Mouse (Mus musculus) midbrain, embryonic 14.5 days (tissue): ENCODE measurements at regions not wholly inside any gene's neighbourhood (a gene's known extent, or its start where the extent isn't known, plus 50 kb on each side); places are given as distances from the start of the nearest gene placed in this dataset.

Source experiments
- ATAC-seq: fragments of 200-750 bp; cut with Nextera tagmentation; 2 replicates; pipeline ENCODE4 v1.8.0; 2017; ENCODE audit warnings: moderate number of reproducible peaks, moderate library complexity; ENCODE audit not compliant: low FRiP score, low TSS enrichment
- DNase-seq: peaks from one replicate; pipeline ENCODE4 v3.0.0-alpha.2; 2015
- H3K27ac ChIP-seq: fragments of 300-500 bp; sonication (generic); replicated peaks from 2 replicates; pipeline ENCODE4 v1.5.1; 2014; ENCODE audit warnings: mild to moderate bottlenecking, low read depth, low read length, moderate library complexity
- H3K27me3 ChIP-seq: fragments of 300-500 bp; sonication (generic); 2 replicates; pipeline ENCODE4 v1.6.1; 2014; ENCODE audit warnings: low read length, control low read depth, mixed read lengths; ENCODE audit not compliant: control insufficient read depth, insufficient read depth
- H3K36me3 ChIP-seq: fragments of 300-500 bp; sonication (generic); 2 replicates; pipeline ENCODE4 v1.6.1; 2014; ENCODE audit warnings: low read length, control low read depth; ENCODE audit not compliant: control insufficient read depth, insufficient read depth
- H3K4me1 ChIP-seq: fragments of 300-500 bp; sonication (generic); 2 replicates; pipeline ENCODE4 v1.6.1; 2014; ENCODE audit warnings: mild to moderate bottlenecking, antibody characterized with exemption, low read length, control low read depth; ENCODE audit not compliant: control insufficient read depth, insufficient read depth
- H3K4me2 ChIP-seq: fragments of 300-500 bp; sonication (generic); 2 replicates; pipeline ENCODE4 v1.6.1; 2014; ENCODE audit warnings: mild to moderate bottlenecking, low read length, moderate library complexity
- H3K4me3 ChIP-seq: fragments of 300-500 bp; sonication (generic); replicated peaks from 2 replicates; pipeline ENCODE4 v1.5.1; 2014; ENCODE audit warnings: low read depth, low read length
- H3K9ac ChIP-seq: fragments of 300-500 bp; sonication (generic); replicated peaks from 2 replicates; pipeline ENCODE4 v1.6.1; 2014; ENCODE audit warnings: mild to moderate bottlenecking, low read length, moderate library complexity
- H3K9me3 ChIP-seq: fragments of 300-500 bp; sonication (generic); 2 replicates; pipeline ENCODE4 v1.6.1; 2016; ENCODE audit warnings: low read length, control low read depth, mixed read lengths; ENCODE audit not compliant: control insufficient read depth
- WGBS: fragments of 180-500 bp; shearing (Covaris S2); extraction: QIAGEN DNeasy Blood & Tissue Kit; methylation state at CpG from one replicate; pipeline ENCODE4 v1.1.7; 2014; 5-methylcytosine and 5-hydroxymethylcytosine counted together

DNA sequence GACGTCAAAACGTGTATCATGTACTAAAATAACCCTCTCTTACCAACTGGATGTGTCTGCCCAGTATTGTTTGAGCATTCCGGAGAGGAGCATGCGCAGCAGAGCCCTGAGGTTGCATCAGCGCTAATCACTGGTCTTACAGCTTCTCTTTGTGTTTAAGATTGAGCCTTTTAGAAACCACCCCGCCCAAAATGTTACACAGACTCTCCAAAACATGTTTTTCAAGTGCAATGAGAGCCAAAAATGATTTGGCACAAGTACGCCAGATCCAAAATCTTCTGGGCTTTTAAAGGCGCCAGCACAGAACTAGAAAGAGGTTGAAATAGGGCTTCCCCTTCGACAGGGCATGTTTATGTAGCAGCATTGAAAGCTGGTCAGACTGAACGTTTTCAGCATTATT is 123.8 kb upstream of the Cited2 start:
- Histone ChIP-seq H3K9ac (no peak overlapping the region), H3K27ac (no peak overlapping the region), H3K4me3 (no peak overlapping the region), H3K36me3 (no peaks in the 10 kb centered on the region), H3K4me1 (no peaks in the 10 kb centered on the region), H3K4me2 (no peak overlapping the region), H3K27me3 (no peaks in the 10 kb centered on the region), H3K9me3 (no peaks in the 10 kb centered on the region)
- DNase-seq (no peak), ATAC-seq (no peak)
- 89% methylated on average over 10 of the region's 10 CpGs for WGBS

DNA sequence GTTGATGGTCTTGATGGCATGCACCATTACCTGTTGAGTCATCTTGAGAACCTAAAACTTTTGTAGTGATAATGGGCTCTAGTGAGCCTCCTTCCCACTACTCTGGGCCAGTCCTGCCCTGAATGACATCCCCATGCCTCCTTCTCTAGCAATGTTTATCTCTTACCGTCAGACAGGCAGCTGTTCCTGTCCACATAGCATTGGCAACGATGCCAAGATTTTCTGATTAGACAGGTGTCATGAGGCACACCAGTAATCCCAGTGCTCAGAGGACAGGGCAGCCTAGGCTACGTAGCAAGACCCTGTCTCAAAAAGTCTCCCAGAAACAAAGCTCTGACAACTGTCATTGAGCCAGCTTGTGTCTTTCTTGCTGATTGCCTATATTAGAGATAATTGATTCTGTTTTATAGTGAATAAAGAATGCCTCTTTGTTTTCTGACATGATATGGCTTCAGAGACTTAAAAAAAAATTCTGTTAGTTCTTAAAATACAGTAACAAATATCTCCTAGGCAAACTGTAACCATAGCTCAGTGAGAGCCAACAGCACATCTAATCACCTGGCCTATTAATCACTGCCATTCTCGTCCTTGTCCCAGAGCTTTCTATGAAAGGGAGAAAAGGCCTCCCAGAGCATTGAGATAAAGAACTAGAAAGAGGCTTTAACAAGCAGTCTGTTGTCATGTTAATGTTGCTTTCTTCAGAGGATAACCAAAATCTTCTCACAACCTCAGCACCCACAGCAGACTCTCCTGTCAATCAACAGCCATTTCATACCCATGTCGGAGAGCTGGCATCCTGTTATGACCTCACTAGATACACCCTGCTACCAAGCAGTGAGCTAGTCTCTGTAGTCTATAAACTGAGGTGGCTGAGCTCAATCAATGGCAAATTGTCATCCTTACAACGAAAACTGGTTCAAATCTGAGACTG is 122.9 kb upstream of the Cited2 start:
- Histone ChIP-seq H3K4me1 (no peaks in the 10 kb centered on the region), H3K36me3 (no peaks in the 10 kb centered on the region), H3K9me3 (no peaks in the 10 kb centered on the region), H3K4me2 (no peak overlapping the region), H3K27me3 (no peaks in the 10 kb centered on the region), H3K9ac (no peak overlapping the region), H3K4me3 (no peak overlapping the region), H3K27ac (no peak overlapping the region)
- no peak for ATAC-seq
- no peak for DNase-seq
- WGBS, result 41% methylated on average over 6 of the region's 6 CpGs

DNA sequence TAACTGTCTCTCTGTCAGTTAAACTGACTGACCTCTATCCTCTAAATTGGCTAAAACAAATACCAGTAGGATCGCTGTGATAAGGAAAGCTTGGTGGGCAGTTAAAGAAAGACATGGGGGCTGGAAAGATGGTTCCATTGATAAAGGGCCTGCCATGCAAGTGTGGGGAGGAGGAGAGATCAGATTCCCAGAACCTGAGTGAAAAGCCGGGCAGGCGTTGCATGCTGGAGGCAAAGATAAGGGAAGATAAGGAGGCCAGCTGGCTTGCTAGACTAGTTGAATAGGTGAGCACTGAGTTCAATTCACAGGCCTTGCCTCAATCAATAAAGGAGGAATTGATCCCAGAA is 122.3 kb upstream of the Cited2 start:
- Histone ChIP-seq H3K9ac (no peak overlapping the region), H3K27ac (no peak overlapping the region), H3K4me1 (no peaks in the 10 kb centered on the region), H3K27me3 (no peaks in the 10 kb centered on the region), H3K4me2 (no peak overlapping the region), H3K4me3 (no peak overlapping the region), H3K36me3 (no peaks in the 10 kb centered on the region), H3K9me3 (no peaks in the 10 kb centered on the region)
- ATAC-seq (no peak), DNase-seq (no peak)
- 63% methylated on average over 3 of the region's 3 CpGs for WGBS

DNA sequence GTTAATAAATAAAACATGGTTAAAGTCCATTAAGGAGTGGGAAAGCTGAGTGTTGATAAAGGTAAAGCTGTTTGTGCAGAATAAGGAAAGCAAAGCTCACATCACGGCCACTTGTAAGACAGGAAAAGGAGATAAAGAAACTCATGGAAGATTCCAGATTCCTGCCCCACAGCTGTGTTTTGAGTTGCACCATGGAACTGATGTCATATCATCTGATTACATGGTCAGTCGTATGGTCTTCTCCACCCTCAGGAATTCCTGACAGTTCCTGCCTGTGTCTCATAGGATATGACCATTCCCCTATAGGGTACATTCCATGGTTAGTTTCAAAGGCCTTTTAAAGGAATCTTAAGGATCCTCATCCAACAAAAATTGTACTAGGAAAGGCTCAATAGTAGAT is 120.6 kb upstream of the Cited2 start:
- 88% methylated on average over 2 of the region's 2 CpGs for WGBS

DNA sequence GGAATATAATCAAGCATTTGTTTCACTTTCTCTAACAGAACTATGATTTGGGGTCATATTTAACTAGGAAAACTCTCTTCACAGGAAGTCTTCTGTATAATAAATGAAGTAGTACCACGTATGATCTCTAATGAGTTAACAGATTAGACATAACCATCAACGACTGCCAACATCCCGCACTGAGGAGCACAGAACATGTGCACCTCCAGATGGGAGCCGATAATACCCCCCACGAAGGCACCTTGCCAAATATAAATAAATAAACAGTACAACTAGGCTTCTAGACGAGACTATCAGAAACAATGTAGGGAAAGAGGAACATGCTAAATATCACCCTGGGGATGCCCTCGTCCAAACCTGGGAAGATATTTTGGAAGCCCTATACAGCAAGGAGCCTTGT is 114.8 kb upstream of the Cited2 start:
- H3K27me3 ChIP-seq, result no peaks in the 10 kb centered on the region
- H3K27ac ChIP-seq, result no peak overlapping the region
- H3K9ac ChIP-seq, result no peak overlapping the region
- H3K4me3 ChIP-seq, result no peak overlapping the region
- DNase-seq (no peak), ATAC-seq (no peak)
- no peaks in the 10 kb centered on the region for H3K9me3 ChIP-seq
- H3K4me2 ChIP-seq, result no peak overlapping the region
- no peaks in the 10 kb centered on the region for H3K4me1 ChIP-seq
- no peaks in the 10 kb centered on the region for H3K36me3 ChIP-seq
- WGBS, result 80% methylated on average over 7 of the region's 7 CpGs

More for the DNA sequence above, 120.6 kb upstream of the Cited2 start:
- Histone ChIP-seq H3K4me2 (no peak overlapping the region), H3K9me3 (no peaks in the 10 kb centered on the region), H3K36me3 (no peaks in the 10 kb centered on the region), H3K9ac (no peak overlapping the region), H3K4me1 (no peaks in the 10 kb centered on the region), H3K4me3 (no peak overlapping the region), H3K27ac (no peak overlapping the region), H3K27me3 (no peaks in the 10 kb centered on the region)
- ATAC-seq (no peak), DNase-seq (no peak)

DNA sequence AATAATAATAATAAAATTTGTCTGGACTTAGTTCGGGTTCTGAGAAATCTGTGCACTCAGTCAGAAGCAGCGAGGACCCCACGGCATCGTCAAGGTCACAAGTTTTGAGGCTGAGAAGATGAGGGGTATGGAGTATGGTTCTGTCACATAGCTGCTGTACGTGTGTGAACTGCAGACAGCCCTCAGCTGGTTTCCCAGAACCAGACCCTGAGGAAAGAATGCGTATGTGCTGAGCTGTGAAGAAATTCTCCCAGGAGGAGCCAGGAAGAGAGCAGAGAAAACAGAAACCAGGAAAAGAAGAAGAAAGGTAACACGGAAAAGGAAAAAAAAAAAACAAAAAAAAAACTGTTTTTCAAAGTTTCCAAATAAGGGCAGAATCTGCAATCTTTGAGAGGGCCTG is 112.4 kb upstream of the Cited2 start:
- Histone ChIP-seq H3K4me3 (no peak overlapping the region), H3K4me1 (no peaks in the 10 kb centered on the region), H3K4me2 (no peak overlapping the region), H3K9ac (no peak overlapping the region), H3K9me3 (no peaks in the 10 kb centered on the region), H3K27ac (no peak overlapping the region), H3K36me3 (no peaks in the 10 kb centered on the region), H3K27me3 (no peaks in the 10 kb centered on the region)
- DNase-seq, result no peak
- no peak for ATAC-seq
- 90% methylated on average over 7 of the region's 7 CpGs for WGBS

DNA sequence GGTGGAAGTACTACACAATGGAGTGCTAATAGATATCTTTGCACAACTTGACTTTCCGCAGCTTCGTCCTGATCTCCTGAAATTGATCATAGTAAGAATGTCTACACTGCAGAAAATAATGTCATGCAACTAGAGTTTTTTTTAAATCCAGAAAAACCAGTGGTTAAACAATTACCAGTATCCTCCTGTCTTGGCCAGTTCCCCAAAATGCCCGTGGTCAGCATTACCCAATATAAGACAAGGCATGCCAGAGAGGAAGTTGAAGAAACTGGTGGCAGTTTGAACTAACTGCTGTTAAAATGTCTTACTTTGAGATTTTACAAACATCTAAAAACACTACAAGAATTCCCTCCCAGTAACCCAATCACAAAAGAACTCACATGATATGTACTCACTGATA is 109.7 kb upstream of the Cited2 start:
- Histone ChIP-seq H3K9me3 (no peaks in the 10 kb centered on the region), H3K36me3 (no peaks in the 10 kb centered on the region), H3K27me3 (no peaks in the 10 kb centered on the region), H3K27ac (no peak overlapping the region), H3K4me2 (no peak overlapping the region), H3K4me3 (no peak overlapping the region), H3K4me1 (no peaks in the 10 kb centered on the region), H3K9ac (no peak overlapping the region)
- 95% methylated on average over 3 of the region's 3 CpGs for WGBS
- DNase-seq (no peak), ATAC-seq (no peak)

DNA sequence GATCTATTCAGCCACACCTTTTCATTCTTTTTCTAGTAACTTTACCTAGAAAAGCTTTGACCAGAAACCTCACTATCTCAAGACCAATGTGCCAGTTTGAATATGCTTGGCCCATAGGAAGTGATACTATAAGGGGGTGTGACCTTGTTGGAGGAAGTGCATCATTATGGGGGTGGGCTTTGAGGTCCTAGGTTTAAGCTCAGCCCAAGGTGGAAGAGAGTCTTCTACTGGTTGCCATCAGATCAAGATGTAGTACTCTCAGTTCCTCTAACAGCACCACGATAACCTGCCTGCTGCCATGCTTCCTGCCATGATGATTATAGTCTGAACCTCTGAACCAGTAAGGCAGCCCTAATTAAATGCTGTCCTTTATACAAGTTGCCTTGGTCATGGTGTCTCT is 105.0 kb upstream of the Cited2 start:
- WGBS, result 100% methylated on average over 1 of the region's 1 CpGs
- Histone ChIP-seq H3K4me1 (no peaks in the 10 kb centered on the region), H3K27ac (no peak overlapping the region), H3K4me3 (no peak overlapping the region), H3K9me3 (no peaks in the 10 kb centered on the region), H3K36me3 (no peaks in the 10 kb centered on the region), H3K9ac (no peak overlapping the region), H3K27me3 (no peaks in the 10 kb centered on the region), H3K4me2 (no peak overlapping the region)
- DNase-seq, result no peak
- no peak for ATAC-seq

DNA sequence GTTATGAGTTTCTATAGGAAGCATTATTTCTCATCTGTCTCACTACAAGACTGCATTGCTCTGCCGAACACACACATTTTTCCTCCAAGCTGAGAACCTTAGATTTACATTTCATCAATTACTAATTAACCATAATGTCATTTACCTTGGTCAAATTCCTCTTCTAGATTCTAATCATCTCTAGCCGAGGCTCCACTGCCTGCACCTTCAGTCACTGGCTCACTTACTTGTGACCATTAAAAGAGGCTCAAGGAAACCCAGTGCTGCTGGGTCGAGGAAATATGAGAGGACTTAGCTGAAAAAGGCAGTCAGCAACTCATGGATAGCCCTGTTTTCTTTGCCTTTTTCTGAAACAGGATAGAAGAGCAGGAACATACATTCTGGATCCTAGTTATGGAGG is 103.4 kb upstream of the Cited2 start:
- no peaks in the 10 kb centered on the region for H3K27me3 ChIP-seq
- no peak overlapping the region for H3K4me2 ChIP-seq
- DNase-seq, result no peak
- H3K9me3 ChIP-seq, result no peaks in the 10 kb centered on the region
- no peak overlapping the region for H3K27ac ChIP-seq
- H3K4me1 ChIP-seq, result no peaks in the 10 kb centered on the region
- no peak overlapping the region for H3K4me3 ChIP-seq
- no peak for ATAC-seq
- 81% methylated on average over 3 of the region's 3 CpGs for WGBS
- H3K9ac ChIP-seq, result no peak overlapping the region
- H3K36me3 ChIP-seq, result no peaks in the 10 kb centered on the region
